Mouse (Mus musculus) spleen, adult 2 months (tissue): Measurements from ENCODE around the gene Lrrc8d.

Experiments
- CTCF ChIP-seq: fragments of 200-500 bp; IDR thresholded peaks from 2 replicates; pipeline ENCODE4 v1.5.1; 2011; ENCODE audit warnings: mild to moderate bottlenecking, inconsistent platforms; ENCODE audit not compliant: insufficient read depth, insufficient read length, insufficient replicate concordance; ENCODE audit errors: extremely low read depth
- POLR2A ChIP-seq: fragments of 200-500 bp; IDR thresholded peaks from 2 replicates; pipeline ENCODE4 v1.6.1; 2011; ENCODE audit warnings: low read depth, low read length, inconsistent platforms

- TF ChIP-seq POLR2A = no peak
- no peak for TF ChIP-seq CTCF
Measured at GRCm38 (mm10) chr5:105822521-105823498, 123.0 kb downstream of the Lrrc8d start.
